Mouse (Mus musculus) small intestine, adult 2 months (tissue): ENCODE results near the gene Kif1a.

Source experiments
- CTCF ChIP-seq: fragments of 200-500 bp; IDR thresholded peaks from 2 replicates; pipeline ENCODE4 v1.5.1; 2012; ENCODE audit warnings: low read depth, mild to moderate bottlenecking, control low read depth, inconsistent platforms, low read length, moderate library complexity, mixed read lengths; ENCODE audit not compliant: insufficient replicate concordance, insufficient read length; ENCODE audit errors: extremely low read depth
- POLR2A ChIP-seq: fragments of 200-500 bp; IDR thresholded peaks from 2 replicates; pipeline ENCODE4 v1.6.1; 2012; ENCODE audit warnings: low read depth, mild to moderate bottlenecking, control low read depth, inconsistent platforms, low read length, moderate library complexity

DNA sequence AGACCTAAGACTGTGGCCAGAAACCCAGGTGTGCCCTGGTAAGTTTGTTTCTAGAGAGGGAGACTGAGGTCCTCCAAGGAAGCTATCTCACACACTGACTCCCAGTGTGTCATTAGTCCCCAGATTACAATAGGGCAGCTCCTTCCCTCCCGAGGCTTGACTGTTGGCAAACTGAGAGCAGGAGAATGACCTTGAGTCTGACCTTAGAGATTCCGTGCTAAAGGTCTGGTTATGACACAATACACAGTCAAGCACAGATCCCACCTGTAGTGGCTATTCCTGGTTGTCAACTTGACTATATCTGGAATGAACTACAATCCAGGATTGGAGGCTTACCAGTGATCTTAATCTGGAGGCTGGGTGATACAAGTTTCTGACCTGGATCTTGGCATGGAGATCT lies 71.7 kb downstream of the Kif1a start:
- no peak for TF ChIP-seq POLR2A
- TF ChIP-seq CTCF: no peak
